Comparison of ENCODE assay signal across 8 mouse cellular contexts in the genomic region with DNA sequence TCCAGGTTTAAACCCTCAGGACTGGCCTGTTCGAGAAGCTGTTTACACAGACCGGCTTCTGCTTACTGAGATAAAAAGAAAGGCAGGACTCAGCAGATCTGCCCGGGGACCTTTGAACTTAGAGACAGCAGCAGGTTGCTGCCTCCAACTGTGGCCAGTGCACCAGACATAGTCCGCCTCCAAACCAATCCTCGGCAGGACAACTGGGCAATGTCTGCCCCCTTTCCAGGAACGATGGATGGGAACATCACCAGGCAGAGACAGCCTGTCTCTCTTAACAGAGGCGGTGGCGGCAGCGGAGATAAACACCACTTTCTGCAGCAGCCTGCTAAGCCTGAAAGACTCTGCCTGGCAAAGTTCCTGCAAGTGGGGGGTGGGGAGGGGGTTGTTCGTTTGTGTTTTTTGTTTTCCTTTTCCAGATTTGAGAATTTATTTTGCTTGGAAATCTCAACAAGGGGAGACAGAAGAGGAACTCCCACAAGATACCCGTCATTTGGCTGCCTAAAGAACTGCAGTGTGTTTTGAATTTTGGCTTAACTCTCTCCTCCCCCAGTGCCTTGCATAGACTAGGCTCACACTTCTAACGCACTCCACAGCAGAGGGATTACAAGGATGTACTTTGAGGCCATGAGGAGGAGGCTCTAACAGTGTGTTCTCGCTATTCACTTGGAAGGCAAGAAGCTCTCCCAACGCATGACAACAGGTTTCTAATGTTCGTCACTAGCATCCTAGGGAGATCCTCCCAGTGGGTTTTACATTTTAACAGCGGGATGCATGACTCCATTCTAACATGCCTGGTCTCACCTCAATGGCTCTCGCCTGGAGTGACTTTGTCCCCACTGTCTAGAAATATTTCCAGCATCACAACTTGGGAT. TPM values are rescaled to one million over a fixed set of nuclear protein-coding genes. Genes with fewer than 3 reads are reported as not detected.
A peak's percentile ranks its signal among the peaks of the same experiment; 100 is the strongest.
DNase-seq lines count a peak whose midpoint lies in the region; ATAC-seq and TF ChIP-seq lines count a peak whose summit lies in the region.

No protein-coding gene starts in this region.

- no peak for TF ChIP-seq EP300 in heart, adult 2 months (IDR thresholded peaks at IDR 0.05; ENCODE audit: insufficient read depth, low read depth, low read length)

- intact Hi-C loops in heart, adult 2 months (cut with DNase I), result no loop called here
- intact Hi-C loops in heart, postnatal 25 days (cut with DNase I), result loop anchor here (5.0 kb wide), 1 partner anchor 75 kb away; a partner anchor contains a TSS

- H3K27ac ChIP-seq in heart, adult 2 months, result peak overlapping the region; percentile 85
- peak overlapping the region; percentile 82 for H3K27ac ChIP-seq in heart, embryonic 12.5 days (ENCODE audit: poor library complexity, severe bottlenecking)
- peak overlapping the region; percentile 78 for H3K27ac ChIP-seq in kidney, postnatal 0 days

- peaks cover 13% of the 10 kb centered on the region for H3K4me1 ChIP-seq in heart, adult 2 months (ENCODE audit: control insufficient read depth, insufficient read depth, low read length)
- H3K4me1 ChIP-seq in heart, embryonic 12.5 days (replicated peaks), result peaks cover 33% of the 10 kb centered on the region
- H3K4me1 ChIP-seq in kidney, postnatal 0 days (replicated peaks; ENCODE audit: insufficient read depth, low read length), result peaks cover 7% of the 10 kb centered on the region; the same call in 1 of the 2 replicates

- no peak for TF ChIP-seq POLR2A in heart, adult 2 months (IDR thresholded peaks at IDR 0.05; ENCODE audit: insufficient read depth, low read depth, low read length)

- peak; percentile 51 for DNase-seq in heart, adult 2 months
- no peak for DNase-seq in heart, postnatal 25 days (ENCODE audit: low spot score)
- DNase-seq in brain, adult 2 months (ENCODE audit: low read depth, low spot score), result peak; percentile 84
- DNase-seq in kidney, postnatal 0 days (ENCODE audit: low spot score), result peak; percentile 51
- peak; percentile 46 for DNase-seq in thymus, postnatal 14 days
- no peak for DNase-seq in adrenal gland, postnatal 25 days

- peak overlapping the region; percentile 92 for H3K4me2 ChIP-seq in heart, embryonic 12.5 days
- peak overlapping the region; percentile 93 for H3K4me2 ChIP-seq in kidney, postnatal 0 days (ENCODE audit: low read length)

- no peak for TF ChIP-seq CTCF in heart, adult 2 months (IDR thresholded peaks at IDR 0.05)
- no peak for TF ChIP-seq CTCF in kidney, postnatal 0 days (IDR thresholded peaks at IDR 0.05; ENCODE audit: low read depth)

- no peaks in the 10 kb centered on the region for H3K27me3 ChIP-seq in heart, adult 2 months (ENCODE audit: control insufficient read depth, insufficient read depth, low read length)
- no peaks in the 10 kb centered on the region for H3K27me3 ChIP-seq in heart, embryonic 12.5 days (replicated peaks)
- no peaks in the 10 kb centered on the region for H3K27me3 ChIP-seq in kidney, postnatal 0 days (ENCODE audit: insufficient read depth, low read length)

- WGBS in heart, adult 2 months, result 17% methylated on average over 17 of the region's 17 CpGs
- 6% methylated on average over 17 of the region's 17 CpGs for WGBS in heart, embryonic 12.5 days
- WGBS in kidney, postnatal 0 days, result 11% methylated on average over 17 of the region's 17 CpGs

- H3K4me3 ChIP-seq in heart, adult 2 months, result peak overlapping the region; percentile 83
- H3K4me3 ChIP-seq in heart, embryonic 12.5 days, result peak overlapping the region; percentile 93
- peak overlapping the region; percentile 89 for H3K4me3 ChIP-seq in kidney, postnatal 0 days (replicated peaks; ENCODE audit: low read depth, low read length)

- H3K36me3 ChIP-seq in heart, adult 2 months (ENCODE audit: control insufficient read depth, insufficient read depth, low read length), result no peaks in the 10 kb centered on the region
- H3K36me3 ChIP-seq in heart, embryonic 12.5 days, result peaks cover 25% of the 10 kb centered on the region
- H3K36me3 ChIP-seq in kidney, postnatal 0 days (ENCODE audit: insufficient read depth, low read length), result peaks cover 19% of the 10 kb centered on the region; the same call in 1 of the 2 replicates

- H3K9me3 ChIP-seq in heart, embryonic 12.5 days (replicated peaks), result no peaks in the 10 kb centered on the region
- H3K9me3 ChIP-seq in kidney, postnatal 0 days (replicated peaks; ENCODE audit: low read length), result no peaks in the 10 kb centered on the region

- ATAC-seq in heart, embryonic 12.5 days (ENCODE audit: insufficient number of reproducible peaks, low FRiP score), result peak; percentile 33
- peak; percentile 12; the same call in 1 of the 2 replicates for ATAC-seq in kidney, postnatal 0 days (replicated peaks; ENCODE audit: low FRiP score, low read depth)
- peak; percentile 35 for ATAC-seq in megakaryocyte-erythroid progenitor cell, adult 5-6 weeks (replicated peaks; ENCODE audit: low FRiP score, low TSS enrichment, poor library complexity, severe bottlenecking)

- H3K79me2 ChIP-seq in heart, adult 2 months (replicated peaks; ENCODE audit: control insufficient read depth, insufficient read depth, low read length), result no peaks in the 10 kb centered on the region

- H3K9ac ChIP-seq in heart, adult 2 months (ENCODE audit: low read depth, low read length), result peak overlapping the region; percentile 37
- H3K9ac ChIP-seq in heart, embryonic 12.5 days, result peak overlapping the region; percentile 44
- peak overlapping the region; percentile 10; the same call in 1 of the 2 replicates for H3K9ac ChIP-seq in kidney, postnatal 0 days (ENCODE audit: low read depth, low read length)

RNA-seq across cellular contexts. Expression of a gene that starts 1.5 kb away (rescaled TPM):
- total RNA-seq in heart, adult 2 months (2021), result 10 to 100 TPM; 30.7 to 35.1 TPM
- 53.7 and 59.7 TPM in 2 replicates for polyA plus RNA-seq in heart, adult 2 months (2012; rRNA removed)
- 10 to 100 TPM; 36.0 to 37.9 TPM for total RNA-seq in heart, postnatal 25 days (2021)
- polyA plus RNA-seq in heart, embryonic 12.5 days (2016; fragmentation: Nextera tagmentation; extraction: Ambion mirVana), result 17.1 and 17.3 TPM in 2 replicates
- polyA plus RNA-seq in kidney, postnatal 0 days (2015; fragmentation: Nextera tagmentation; extraction: Ambion mirVana), result 34.6 and 35.4 TPM in 2 replicates
- 71.7 and 84.7 TPM in 2 replicates for total RNA-seq in megakaryocyte-erythroid progenitor cell, adult 5-6 weeks (2014; fragmentation: Nextera tagmentation)
- total RNA-seq in megakaryocyte-erythroid progenitor cell, adult 5-6 weeks (2017), result 16.0 and 19.1 TPM in 2 replicates
- total RNA-seq in adrenal gland, postnatal 25 days (2021), result 40.2 and 42.4 TPM in 2 replicates

RNA-seq across cellular contexts. Expression of a gene that starts 1.8 kb away (rescaled TPM):
- total RNA-seq in heart, adult 2 months (2021), result not detected
- polyA plus RNA-seq in heart, adult 2 months (2012; rRNA removed), result 0.14 and 0.20 TPM in 2 replicates
- total RNA-seq in heart, postnatal 25 days (2021), result not detected
- polyA plus RNA-seq in heart, embryonic 12.5 days (2016; fragmentation: Nextera tagmentation; extraction: Ambion mirVana), result 0.19 and 0.33 TPM in 2 replicates
- polyA plus RNA-seq in kidney, postnatal 0 days (2015; fragmentation: Nextera tagmentation; extraction: Ambion mirVana), result 1.1 and 1.4 TPM in 2 replicates
- 6.4 and 9.0 TPM in 2 replicates for total RNA-seq in megakaryocyte-erythroid progenitor cell, adult 5-6 weeks (2014; fragmentation: Nextera tagmentation)
- 6.3 and 7.9 TPM in 2 replicates for total RNA-seq in megakaryocyte-erythroid progenitor cell, adult 5-6 weeks (2017)
- 0.57 and 0.67 TPM in 2 replicates for total RNA-seq in adrenal gland, postnatal 25 days (2021)

RNA-seq across cellular contexts. Expression of a gene that starts 25.4 kb away (rescaled TPM):
- 10 to 100 TPM; 14.2 to 16.0 TPM for total RNA-seq in heart, adult 2 months (2021)
- 15.3 and 21.7 TPM in 2 replicates for polyA plus RNA-seq in heart, adult 2 months (2012; rRNA removed)
- 10 to 100 TPM; 15.4 to 18.7 TPM for total RNA-seq in heart, postnatal 25 days (2021)
- 9.1 and 10.8 TPM in 2 replicates for polyA plus RNA-seq in heart, embryonic 12.5 days (2016; fragmentation: Nextera tagmentation; extraction: Ambion mirVana)
- 14.3 and 16.3 TPM in 2 replicates for polyA plus RNA-seq in kidney, postnatal 0 days (2015; fragmentation: Nextera tagmentation; extraction: Ambion mirVana)
- total RNA-seq in megakaryocyte-erythroid progenitor cell, adult 5-6 weeks (2014; fragmentation: Nextera tagmentation), result 9.9 and 11.8 TPM in 2 replicates
- total RNA-seq in megakaryocyte-erythroid progenitor cell, adult 5-6 weeks (2017), result 5.5 and 6.9 TPM in 2 replicates
- total RNA-seq in adrenal gland, postnatal 25 days (2021), result 15.9 and 17.5 TPM in 2 replicates

RNA-seq across cellular contexts. Expression of a gene that starts 25.6 kb away (rescaled TPM):
- total RNA-seq in heart, adult 2 months (2021), result 10 to 100 TPM; 21.4 to 22.5 TPM
- 16.2 and 18.2 TPM in 2 replicates for polyA plus RNA-seq in heart, adult 2 months (2012; rRNA removed)
- total RNA-seq in heart, postnatal 25 days (2021), result 10 to 100 TPM; 20.1 to 21.4 TPM
- polyA plus RNA-seq in heart, embryonic 12.5 days (2016; fragmentation: Nextera tagmentation; extraction: Ambion mirVana), result 38.7 and 38.8 TPM in 2 replicates
- 34.8 and 38.6 TPM in 2 replicates for polyA plus RNA-seq in kidney, postnatal 0 days (2015; fragmentation: Nextera tagmentation; extraction: Ambion mirVana)
- 28.3 and 41.7 TPM in 2 replicates for total RNA-seq in megakaryocyte-erythroid progenitor cell, adult 5-6 weeks (2014; fragmentation: Nextera tagmentation)
- 40.4 and 40.6 TPM in 2 replicates for total RNA-seq in megakaryocyte-erythroid progenitor cell, adult 5-6 weeks (2017)
- total RNA-seq in adrenal gland, postnatal 25 days (2021), result 50.5 and 54.7 TPM in 2 replicates

RNA-seq across cellular contexts. Expression of a gene that starts 47.1 kb away (rescaled TPM):
- total RNA-seq in heart, adult 2 months (2021), result not detected
- 0.16 TPM in 1 of 2 replicates, not detected in the other for polyA plus RNA-seq in heart, adult 2 months (2012; rRNA removed)
- not detected for total RNA-seq in heart, postnatal 25 days (2021)
- not detected in 2 replicates for polyA plus RNA-seq in heart, embryonic 12.5 days (2016; fragmentation: Nextera tagmentation; extraction: Ambion mirVana)
- not detected in 2 replicates for polyA plus RNA-seq in kidney, postnatal 0 days (2015; fragmentation: Nextera tagmentation; extraction: Ambion mirVana)
- total RNA-seq in megakaryocyte-erythroid progenitor cell, adult 5-6 weeks (2014; fragmentation: Nextera tagmentation), result not detected in 2 replicates
- total RNA-seq in megakaryocyte-erythroid progenitor cell, adult 5-6 weeks (2017), result not detected in 2 replicates
- total RNA-seq in adrenal gland, postnatal 25 days (2021), result 2.8 and 3.1 TPM in 2 replicates

Comparison
In these comparisons a context has a peak if more than half of its experiments do, and no peak if none do; other contexts are left out.
1. DNase-seq: peak in heart, adult 2 months (2 of 2), brain, adult 2 months (single experiment), kidney, postnatal 0 days (single experiment) and thymus, postnatal 14 days (single experiment); none in heart, postnatal 25 days (single experiment) and adrenal gland, postnatal 25 days (single experiment).
2. Peak in every context shown above with its lines, with median percentiles within 50 percentile points of each other: H3K27ac ChIP-seq, H3K4me3 ChIP-seq, H3K9ac ChIP-seq and ATAC-seq.